Mouse (Mus musculus) intestine, embryonic 16.5 days (tissue): ENCODE measurements at regions not wholly inside any gene's neighbourhood (a gene's known extent, or its start where the extent isn't known, plus 50 kb on each side); places are given as distances from the start of the nearest gene placed in this dataset.

Source experiments
- ATAC-seq: fragments of 200-750 bp; cut with Nextera tagmentation; 2 replicates; pipeline ENCODE4 v1.8.0; 2017; ENCODE audit warnings: moderate TSS enrichment, moderate library complexity
- H3K27ac ChIP-seq: fragments of 300-500 bp; sonication (generic); 2 replicates; pipeline ENCODE4 v1.5.1; 2014; ENCODE audit warnings: mild to moderate bottlenecking, low read length
- H3K27me3 ChIP-seq: fragments of 300-500 bp; sonication (generic); replicated peaks from 2 replicates; pipeline ENCODE4 v1.6.1; 2014; ENCODE audit warnings: low read length, control low read depth, mixed read lengths; ENCODE audit not compliant: control insufficient read depth, insufficient read depth
- H3K36me3 ChIP-seq: fragments of 300-500 bp; sonication (generic); 2 replicates; pipeline ENCODE4 v1.6.1; 2014; ENCODE audit warnings: low read length, control low read depth; ENCODE audit not compliant: control insufficient read depth, insufficient read depth
- H3K4me1 ChIP-seq: fragments of 300-500 bp; sonication (generic); 2 replicates; pipeline ENCODE4 v1.6.1; 2014; ENCODE audit warnings: low read length, control low read depth, mixed read lengths; ENCODE audit not compliant: control insufficient read depth, insufficient read depth
- H3K4me2 ChIP-seq: fragments of 300-500 bp; sonication (generic); 2 replicates; pipeline ENCODE4 v1.6.1; 2014; ENCODE audit warnings: low read depth, low read length, control low read depth
- H3K4me3 ChIP-seq: fragments of 300-500 bp; sonication (generic); 2 replicates; pipeline ENCODE4 v1.5.1; 2014; ENCODE audit warnings: mild to moderate bottlenecking, low read length
- H3K9ac ChIP-seq: fragments of 300-500 bp; sonication (generic); 2 replicates; pipeline ENCODE4 v1.6.1; 2014; ENCODE audit warnings: low read depth, low read length
- H3K9me3 ChIP-seq: fragments of 300-500 bp; sonication (generic); 2 replicates; pipeline ENCODE4 v1.6.1; 2016; ENCODE audit warnings: low read length, control low read depth; ENCODE audit not compliant: control insufficient read depth
- WGBS: fragments of 180-500 bp; shearing (Covaris S2); extraction: QIAGEN DNeasy Blood & Tissue Kit; methylation state at CpG from one replicate; pipeline ENCODE4 v1.1.7; 2014; 5-methylcytosine and 5-hydroxymethylcytosine counted together

DNA sequence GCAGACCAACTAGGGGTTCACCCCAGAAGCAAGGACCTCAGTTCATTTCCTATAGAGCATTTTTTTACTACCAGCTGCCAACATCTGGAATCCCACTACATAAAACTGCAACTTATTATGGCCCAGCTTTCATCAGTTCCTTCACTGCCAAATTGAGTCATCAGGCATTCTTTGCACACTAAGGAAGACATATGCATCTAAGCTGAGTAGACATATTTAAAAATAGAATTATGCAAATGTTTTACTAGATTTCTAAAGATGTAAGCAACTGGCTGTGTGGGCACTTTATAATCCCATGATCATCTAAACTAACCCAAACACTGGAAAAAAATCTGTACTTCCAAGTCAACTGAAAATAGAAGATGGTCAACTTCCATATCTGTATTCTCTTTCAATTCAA is 415.9 kb upstream of the Rarb start:
- H3K27ac ChIP-seq = no peak overlapping the region
- H3K9me3 ChIP-seq = no peaks in the 10 kb centered on the region
- H3K36me3 ChIP-seq = no peaks in the 10 kb centered on the region
- no peaks in the 10 kb centered on the region for H3K27me3 ChIP-seq
- no peaks in the 10 kb centered on the region for H3K4me1 ChIP-seq
- H3K4me2 ChIP-seq = no peak overlapping the region
- no peak overlapping the region for H3K9ac ChIP-seq
- H3K4me3 ChIP-seq = no peak overlapping the region
- ATAC-seq = no peak

DNA sequence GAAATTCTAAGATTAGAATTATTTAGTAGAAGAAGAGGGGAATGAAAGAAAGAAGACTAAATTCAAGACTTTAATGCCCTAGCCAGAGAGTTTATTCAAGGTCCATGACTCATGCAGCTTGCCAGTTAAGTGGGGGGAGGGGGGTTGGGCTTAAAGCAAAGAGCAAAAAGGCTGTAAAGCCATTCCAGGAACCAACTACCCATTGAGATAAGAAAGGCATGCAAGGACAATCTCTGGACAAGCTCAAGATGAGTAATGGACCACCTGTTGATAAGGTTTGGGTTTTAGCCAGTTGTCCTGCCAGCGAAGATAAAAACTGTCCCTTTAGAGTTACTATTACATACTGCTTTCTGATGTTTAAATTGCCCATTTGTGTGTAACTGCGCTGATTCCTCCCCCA is 392.5 kb upstream of the Rarb start:
- ATAC-seq = no peak
- no peak overlapping the region for H3K27ac ChIP-seq
- no peaks in the 10 kb centered on the region for H3K9me3 ChIP-seq
- 61% methylated on average over 2 of the region's 2 CpGs for WGBS
- H3K36me3 ChIP-seq = no peaks in the 10 kb centered on the region
- no peaks in the 10 kb centered on the region for H3K27me3 ChIP-seq
- no peak overlapping the region for H3K4me3 ChIP-seq
- no peaks in the 10 kb centered on the region for H3K4me1 ChIP-seq
- H3K9ac ChIP-seq = no peak overlapping the region
- no peak overlapping the region for H3K4me2 ChIP-seq

DNA sequence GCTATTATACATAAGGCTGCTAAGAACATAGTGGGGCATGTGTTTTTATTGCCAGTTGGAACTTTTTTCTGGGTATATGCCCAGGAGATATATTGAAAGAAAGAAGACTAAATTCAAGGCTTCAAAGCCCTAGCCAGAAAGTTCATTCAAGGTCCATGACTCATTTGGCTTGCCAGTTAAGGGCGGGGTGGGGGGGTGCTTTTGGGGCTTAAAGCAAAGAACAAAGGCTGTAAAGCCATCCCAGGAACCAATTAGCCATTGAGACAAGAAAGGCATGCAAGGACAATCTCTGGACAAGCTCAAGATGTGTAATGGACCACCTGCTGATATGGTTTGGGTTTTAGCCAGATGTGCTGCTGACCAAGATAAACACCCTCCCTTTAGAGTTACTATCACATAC is 386.7 kb upstream of the Rarb start:
- Histone ChIP-seq H3K4me2 (no peak overlapping the region), H3K27me3 (no peaks in the 10 kb centered on the region), H3K4me3 (no peak overlapping the region), H3K27ac (no peak overlapping the region), H3K36me3 (no peaks in the 10 kb centered on the region), H3K9me3 (0 out of 2 replicates have a peak, but pooled peaks cover 2% of the 10 kb centered on the region), H3K9ac (no peak overlapping the region), H3K4me1 (no peaks in the 10 kb centered on the region)
- WGBS = 85% methylated on average over 1 of the region's 1 CpGs
- no peak for ATAC-seq

DNA sequence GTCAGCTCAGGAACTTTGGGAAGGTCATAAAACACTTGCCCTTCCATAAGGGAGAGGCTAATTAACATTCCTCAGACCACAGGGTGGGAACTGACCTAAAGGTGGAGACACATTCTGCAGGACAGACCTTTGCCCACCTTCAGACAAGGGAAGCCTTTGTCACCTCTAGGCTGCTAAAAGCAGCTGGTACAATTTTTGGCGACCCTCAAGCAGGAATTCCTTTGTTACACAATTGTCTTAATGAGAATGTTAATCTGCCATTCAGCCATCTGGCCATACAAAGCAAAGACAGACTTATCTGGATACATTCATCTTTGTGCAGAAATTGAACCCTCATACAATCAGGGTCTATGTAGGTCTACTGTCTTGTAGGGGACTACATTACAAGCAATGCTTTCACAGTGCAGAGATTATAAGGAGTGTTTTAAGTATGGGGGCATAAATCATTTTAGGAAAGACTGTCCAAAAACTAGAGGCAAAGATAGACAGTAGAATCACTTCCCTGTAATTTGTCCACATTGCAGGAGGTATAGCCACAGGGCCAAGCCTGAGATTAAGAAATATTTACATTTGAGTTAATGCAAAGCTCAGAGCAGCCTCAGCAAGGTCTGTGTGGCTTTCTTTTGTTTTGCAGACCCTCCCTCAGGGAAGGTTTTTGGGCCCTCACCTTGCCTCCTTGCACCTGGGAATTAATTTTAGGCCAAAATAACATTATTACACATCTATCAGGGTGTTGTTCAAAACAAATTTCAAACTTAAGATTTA is 384.5 kb upstream of the Rarb start:
- Histone ChIP-seq H3K4me2 (no peak overlapping the region), H3K27me3 (no peaks in the 10 kb centered on the region), H3K9ac (no peak overlapping the region), H3K9me3 (0 out of 2 replicates have a peak, but pooled peaks cover 3% of the 10 kb centered on the region), H3K4me3 (no peak overlapping the region), H3K36me3 (no peaks in the 10 kb centered on the region), H3K4me1 (no peaks in the 10 kb centered on the region), H3K27ac (no peak overlapping the region)
- ATAC-seq = no peak
- 62% methylated on average over 1 of the region's 1 CpGs for WGBS

DNA sequence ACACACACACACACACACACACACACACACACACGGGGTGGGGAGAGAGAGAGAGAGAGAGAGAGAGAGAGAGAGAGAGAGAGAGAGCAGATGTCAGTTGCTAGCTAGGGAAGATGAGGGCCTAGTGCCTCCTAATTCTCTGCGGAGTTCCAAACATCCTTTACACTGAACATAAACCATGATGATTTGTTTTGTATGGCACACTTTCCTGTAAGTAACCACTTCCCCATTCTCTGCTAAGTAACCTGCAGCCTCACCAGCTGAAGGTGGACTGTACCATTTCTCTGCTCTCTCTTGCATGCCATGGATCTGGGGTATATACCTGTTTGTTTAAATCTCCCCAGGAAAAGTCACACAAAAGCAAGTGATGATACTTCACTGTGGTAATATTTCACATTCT is 374.0 kb upstream of the Rarb start:
- Histone ChIP-seq H3K9me3 (no peaks in the 10 kb centered on the region), H3K27me3 (no peaks in the 10 kb centered on the region), H3K4me1 (no peaks in the 10 kb centered on the region), H3K9ac (no peak overlapping the region), H3K4me3 (no peak overlapping the region), H3K36me3 (no peaks in the 10 kb centered on the region), H3K4me2 (no peak overlapping the region), H3K27ac (no peak overlapping the region)
- WGBS = 43% methylated on average over 2 of the region's 2 CpGs
- ATAC-seq = no peak

DNA sequence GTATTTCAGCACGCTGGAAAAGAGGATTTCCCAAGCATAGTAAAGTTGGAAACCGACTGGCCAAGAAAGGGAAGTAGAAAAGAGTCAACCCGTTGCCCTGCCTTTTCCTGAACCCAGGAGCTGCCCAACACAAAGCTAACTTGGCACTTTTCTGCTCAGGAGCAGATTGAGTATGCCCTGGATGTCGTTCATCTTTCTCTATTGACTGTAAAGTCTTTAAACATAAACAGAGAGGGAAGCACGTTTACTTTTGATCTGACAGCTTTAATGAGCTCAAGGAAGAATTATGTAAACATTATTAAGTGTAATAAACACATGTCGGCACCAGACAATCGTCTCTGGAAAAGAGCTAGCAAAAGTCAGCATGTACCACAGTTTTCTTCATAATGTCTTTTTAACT is 354.3 kb upstream of the Rarb start:
- peak; percentile 29; the same call in 1 of the 2 replicates for ATAC-seq
- H3K4me3 ChIP-seq = peak overlapping the region; percentile 52
- H3K27me3 ChIP-seq = peaks cover 28% of the 10 kb centered on the region
- no peak overlapping the region for H3K9ac ChIP-seq
- WGBS = 6% methylated on average over 7 of the region's 7 CpGs
- peaks cover 6% of the 10 kb centered on the region; the same call in 1 of the 2 replicates for H3K4me1 ChIP-seq
- no peaks in the 10 kb centered on the region for H3K9me3 ChIP-seq
- H3K36me3 ChIP-seq = no peaks in the 10 kb centered on the region
- no peak overlapping the region for H3K27ac ChIP-seq
- H3K4me2 ChIP-seq = peak overlapping the region; percentile 93

DNA sequence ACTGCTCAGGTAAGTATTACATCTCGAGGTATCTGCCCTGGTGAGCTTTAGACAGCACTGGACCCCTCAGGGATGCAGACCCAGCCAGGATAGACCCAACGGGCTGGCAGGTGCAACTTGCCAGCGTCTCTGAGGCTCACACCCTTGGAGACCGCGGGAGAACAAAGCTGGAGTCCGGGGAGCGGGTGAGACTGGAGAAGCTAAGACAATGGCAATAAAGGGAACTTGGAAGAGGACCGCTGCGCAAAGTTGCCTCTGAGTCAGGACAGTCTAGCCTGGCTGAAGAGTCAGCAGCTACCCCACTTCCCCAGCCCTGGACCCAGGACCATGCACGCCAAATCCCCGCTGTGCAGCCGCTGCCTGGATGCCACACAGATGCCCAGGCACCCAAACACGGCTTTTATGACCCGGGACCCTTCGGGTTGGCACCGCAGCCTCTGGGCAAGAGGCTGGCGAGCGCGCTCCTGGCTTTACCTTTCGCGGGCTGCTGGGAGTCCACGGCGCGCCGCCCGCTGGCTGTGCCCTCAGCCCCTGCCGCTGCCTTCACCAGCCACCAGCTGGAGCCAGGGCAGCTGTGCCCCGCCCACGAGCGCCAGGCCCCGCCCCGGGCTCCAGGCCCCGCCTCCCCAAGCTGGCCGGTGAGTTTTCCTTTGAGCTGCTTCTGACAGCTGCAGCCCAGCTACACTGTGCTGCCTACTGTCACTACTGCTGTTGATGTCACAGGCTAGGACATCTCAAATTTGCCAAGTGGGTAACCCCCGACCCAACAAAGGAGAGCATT is 353.6 kb upstream of the Rarb start:
- Histone ChIP-seq H3K27ac (no peak overlapping the region), H3K9ac (peak overlapping the region; percentile 49; the same call in 1 of the 2 replicates), H3K4me3 (peak overlapping the region; percentile 52), H3K36me3 (no peaks in the 10 kb centered on the region), H3K4me1 (peaks cover 6% of the 10 kb centered on the region; the same call in 1 of the 2 replicates), H3K9me3 (no peaks in the 10 kb centered on the region), H3K4me2 (peak overlapping the region; percentile 93), H3K27me3 (peaks cover 26% of the 10 kb centered on the region)
- ATAC-seq = peak; percentile 98
- 2% methylated on average over 35 of the region's 35 CpGs for WGBS

DNA sequence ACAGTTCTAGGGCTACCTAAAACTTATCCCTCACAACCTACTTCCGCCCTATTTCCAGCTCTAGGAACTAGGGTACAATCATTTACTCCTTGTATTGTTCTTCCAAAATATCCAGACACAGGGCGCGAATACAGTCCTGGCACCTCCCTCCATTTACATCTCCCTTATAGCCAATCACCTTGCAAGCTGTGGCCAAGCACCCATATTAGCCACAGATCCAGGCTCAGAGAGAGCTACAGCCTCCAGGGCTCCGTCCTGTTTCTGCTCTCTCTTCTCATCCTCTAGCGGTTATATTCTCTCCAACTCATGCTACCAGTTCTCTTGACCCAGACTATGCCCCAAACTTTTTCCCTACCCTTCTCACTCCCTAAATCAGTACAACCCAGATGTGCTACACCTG is 352.9 kb upstream of the Rarb start:
- Histone ChIP-seq H3K4me1 (peaks cover 6% of the 10 kb centered on the region; the same call in 1 of the 2 replicates), H3K27ac (no peak overlapping the region), H3K9ac (no peak overlapping the region; the same call in 1 of the 2 replicates), H3K27me3 (peaks cover 24% of the 10 kb centered on the region), H3K36me3 (no peaks in the 10 kb centered on the region), H3K4me2 (peak overlapping the region; percentile 93), H3K4me3 (peak overlapping the region; percentile 52; the same call in 1 of the 2 replicates), H3K9me3 (no peaks in the 10 kb centered on the region)
- peak; percentile 10; the same call in 1 of the 2 replicates for ATAC-seq
- 36% methylated on average over 5 of the region's 5 CpGs for WGBS

DNA sequence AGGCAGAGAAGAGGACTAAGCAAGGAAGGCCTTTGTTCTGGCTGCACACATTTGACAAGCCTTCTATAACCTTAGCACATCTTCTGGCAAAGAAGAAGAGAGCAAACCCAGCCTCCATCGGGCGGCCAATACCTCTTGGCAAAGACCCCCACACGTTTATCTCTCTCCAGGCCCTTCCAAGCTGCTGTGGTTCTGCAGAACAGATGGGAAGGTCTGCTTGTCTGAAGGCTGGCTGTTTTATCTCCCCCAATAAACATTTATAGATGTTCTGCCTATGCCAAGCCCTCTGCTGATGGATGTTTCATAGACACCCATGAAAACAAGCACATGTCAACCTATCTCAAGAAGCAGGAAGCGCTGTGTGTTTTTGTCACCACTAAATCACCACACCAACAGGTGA is 339.4 kb upstream of the Rarb start:
- no peaks in the 10 kb centered on the region for H3K36me3 ChIP-seq
- H3K4me1 ChIP-seq = no peaks in the 10 kb centered on the region
- H3K9ac ChIP-seq = no peak overlapping the region
- no peak overlapping the region for H3K4me2 ChIP-seq
- no peaks in the 10 kb centered on the region for H3K27me3 ChIP-seq
- no peak overlapping the region for H3K27ac ChIP-seq
- WGBS = 60% methylated on average over 4 of the region's 4 CpGs
- no peak overlapping the region for H3K4me3 ChIP-seq
- H3K9me3 ChIP-seq = no peaks in the 10 kb centered on the region
- no peak for ATAC-seq
